Mouse (Mus musculus): ENCODE measurements around the gene Sumo3. TPM values are rescaled to one million over a fixed set of nuclear protein-coding genes. Genes with fewer than 3 reads are reported as not detected.
A peak's percentile ranks its signal among the peaks of the same experiment; 100 is the strongest.

Gene Sumo3
- polyA plus RNA-seq, 1 experiment from 2014 or later: 282 TPM

- Histone ChIP-seq H3K27ac (replicated peaks) (no peak overlapping the region), H3K27me3 (no peaks in the 10 kb centered on the region), H3K36me3 (no peaks in the 10 kb centered on the region), H3K9me3 (no peaks in the 10 kb centered on the region), H3K9ac (no peak overlapping the region), H3K4me2 (no peak overlapping the region), H3K4me3 (no peak overlapping the region), H3K4me1 (replicated peaks) (no peaks in the 10 kb centered on the region)
- 67% methylated on average over 8 of the region's 8 CpGs for WGBS
- no peak for ATAC-seq (ENCODE audit: low FRiP score, low read depth)
These were observed 60.4 kb downstream of the Sumo3 start for GRCm38 (mm10) chr10:77666342-77666741.

GRCm38 (mm10) chr10:77667402-77667801 is 61.5 kb downstream of the Sumo3 start:
- no peak overlapping the region for H3K4me2 ChIP-seq
- ATAC-seq (ENCODE audit: low FRiP score, low read depth): no peak
- H3K9ac ChIP-seq: no peak overlapping the region
- WGBS: 82% methylated on average over 4 of the region's 4 CpGs
- H3K27ac ChIP-seq (replicated peaks): no peak overlapping the region
- no peaks in the 10 kb centered on the region for H3K27me3 ChIP-seq
- no peaks in the 10 kb centered on the region for H3K36me3 ChIP-seq
- no peak overlapping the region for H3K4me3 ChIP-seq
- H3K4me1 ChIP-seq (replicated peaks): no peaks in the 10 kb centered on the region
- H3K9me3 ChIP-seq: no peaks in the 10 kb centered on the region

MicroRNAs encoded within 50 kb of the gene (microRNA counts, 519-probe panel; counts per million panel counts)
- microRNA mmu-miR-1930: not detected

Small RNA genes within 50 kb of the gene (microRNA-seq; reads per million reads assigned to microRNA genes)
- gene Mir1930: 14.0 reads per million, percentile 30 among the genes with 10 or more reads in this experiment

Other genes starting within 250 kb of the Sumo3 start
- 20.5 and 21.5 TPM in 2 replicates for gene Adarb1, start 187.8 kb upstream of the Sumo3 start, polyA plus RNA-seq (2015; fragmentation: Nextera tagmentation; extraction: Ambion mirVana)
- gene Fam207a, start 90.3 kb upstream of the Sumo3 start, polyA plus RNA-seq (2015; fragmentation: Nextera tagmentation; extraction: Ambion mirVana): 45.1 and 48.4 TPM in 2 replicates
- 1.1 and 1.5 TPM in 2 replicates for gene Itgb2, start 75.8 kb upstream of the Sumo3 start, polyA plus RNA-seq (2015; fragmentation: Nextera tagmentation; extraction: Ambion mirVana)
- gene Pttg1ip, start 24.4 kb upstream of the Sumo3 start, polyA plus RNA-seq (2015; fragmentation: Nextera tagmentation; extraction: Ambion mirVana): 75.2 and 81.7 TPM in 2 replicates
- gene Gm49325, start 100 bp downstream of the Sumo3 start, polyA plus RNA-seq (2015; fragmentation: Nextera tagmentation; extraction: Ambion mirVana): 2.9 TPM in 1 of 2 replicates, not detected in the other
- gene Ube2g2, start 16.2 kb downstream of the Sumo3 start, polyA plus RNA-seq (2015; fragmentation: Nextera tagmentation; extraction: Ambion mirVana): 83.8 and 90.0 TPM in 2 replicates
- 0.99 and 1.3 TPM in 2 replicates for gene Tspear, start 80.5 kb downstream of the Sumo3 start, polyA plus RNA-seq (2015; fragmentation: Nextera tagmentation; extraction: Ambion mirVana)
- not detected in 2 replicates for gene Gm19402, start 84.7 kb downstream of the Sumo3 start, polyA plus RNA-seq (2015; fragmentation: Nextera tagmentation; extraction: Ambion mirVana)
- not detected in 2 replicates for gene Gm9508, start 91.1 kb downstream of the Sumo3 start, polyA plus RNA-seq (2015; fragmentation: Nextera tagmentation; extraction: Ambion mirVana)
- not detected in 2 replicates for gene Gm10272, start 100.5 kb downstream of the Sumo3 start, polyA plus RNA-seq (2015; fragmentation: Nextera tagmentation; extraction: Ambion mirVana)
- gene Gm10024, start 105.4 kb downstream of the Sumo3 start, polyA plus RNA-seq (2015; fragmentation: Nextera tagmentation; extraction: Ambion mirVana): not detected in 2 replicates
- gene Gm10142, start 109.7 kb downstream of the Sumo3 start, polyA plus RNA-seq (2015; fragmentation: Nextera tagmentation; extraction: Ambion mirVana): not detected in 2 replicates
- gene Krtap12-1, start 114.5 kb downstream of the Sumo3 start, polyA plus RNA-seq (2015; fragmentation: Nextera tagmentation; extraction: Ambion mirVana): not detected in 2 replicates
- not detected in 2 replicates for gene Gm10100, start 120.4 kb downstream of the Sumo3 start, polyA plus RNA-seq (2015; fragmentation: Nextera tagmentation; extraction: Ambion mirVana)
- gene Gm18596, start 136.5 kb downstream of the Sumo3 start, polyA plus RNA-seq (2015; fragmentation: Nextera tagmentation; extraction: Ambion mirVana): not detected in 2 replicates
- not detected in 2 replicates for gene Gm9736, start 145.3 kb downstream of the Sumo3 start, polyA plus RNA-seq (2015; fragmentation: Nextera tagmentation; extraction: Ambion mirVana)
- not detected in 2 replicates for gene Gm3233, start 153.6 kb downstream of the Sumo3 start, polyA plus RNA-seq (2015; fragmentation: Nextera tagmentation; extraction: Ambion mirVana)
- not detected in 2 replicates for gene Gm3238, start 165.2 kb downstream of the Sumo3 start, polyA plus RNA-seq (2015; fragmentation: Nextera tagmentation; extraction: Ambion mirVana)
- not detected in 2 replicates for gene Gm7138, start 170.8 kb downstream of the Sumo3 start, polyA plus RNA-seq (2015; fragmentation: Nextera tagmentation; extraction: Ambion mirVana)
- not detected in 2 replicates for gene Gm3250, start 176.4 kb downstream of the Sumo3 start, polyA plus RNA-seq (2015; fragmentation: Nextera tagmentation; extraction: Ambion mirVana)
- gene Gm7137, start 182.1 kb downstream of the Sumo3 start, polyA plus RNA-seq (2015; fragmentation: Nextera tagmentation; extraction: Ambion mirVana): not detected in 2 replicates
- not detected in 2 replicates for gene Gm9639, start 189.0 kb downstream of the Sumo3 start, polyA plus RNA-seq (2015; fragmentation: Nextera tagmentation; extraction: Ambion mirVana)
- not detected in 2 replicates for gene Gm19668, start 193.0 kb downstream of the Sumo3 start, polyA plus RNA-seq (2015; fragmentation: Nextera tagmentation; extraction: Ambion mirVana)
- not detected in 2 replicates for gene Gm9507, start 205.7 kb downstream of the Sumo3 start, polyA plus RNA-seq (2015; fragmentation: Nextera tagmentation; extraction: Ambion mirVana)
- not detected in 2 replicates for gene Gm2696, start 208.6 kb downstream of the Sumo3 start, polyA plus RNA-seq (2015; fragmentation: Nextera tagmentation; extraction: Ambion mirVana)
- not detected in 2 replicates for gene Krtap10-4, start 221.0 kb downstream of the Sumo3 start, polyA plus RNA-seq (2015; fragmentation: Nextera tagmentation; extraction: Ambion mirVana)
- not detected in 2 replicates for gene Krtap10-10, start 229.8 kb downstream of the Sumo3 start, polyA plus RNA-seq (2015; fragmentation: Nextera tagmentation; extraction: Ambion mirVana)
- not detected in 2 replicates for gene Gm36176, start 240.7 kb downstream of the Sumo3 start, polyA plus RNA-seq (2015; fragmentation: Nextera tagmentation; extraction: Ambion mirVana)
- gene Gm10318, start 246.8 kb downstream of the Sumo3 start, polyA plus RNA-seq (2015; fragmentation: Nextera tagmentation; extraction: Ambion mirVana): not detected in 2 replicates